Mouse (Mus musculus): ENCODE data around the gene Slc22a15.

DNA sequence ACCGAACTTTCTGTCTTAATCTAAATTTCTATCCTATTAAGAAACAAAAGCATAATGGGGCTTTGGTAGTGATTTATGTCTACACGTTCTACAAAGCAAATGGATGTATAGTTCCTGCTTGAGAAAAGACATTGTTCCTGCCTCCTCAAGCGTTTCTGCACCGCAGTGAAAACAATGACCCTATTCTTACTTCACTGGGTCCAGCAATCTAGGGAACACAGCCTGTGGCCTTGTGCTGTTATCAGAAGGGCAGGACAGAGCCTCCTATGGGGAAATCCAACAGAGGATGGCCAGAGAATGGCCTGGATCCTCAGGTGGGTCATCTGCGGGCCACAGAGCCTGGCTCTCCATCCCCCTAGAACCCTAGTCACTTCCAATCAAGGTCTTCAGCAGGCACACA, 46.1 kb downstream of the Slc22a15 start:
- no peak for TF ChIP-seq CTCF (IDR thresholded peaks at IDR 0.05; ENCODE audit: insufficient read depth, low read length)
- TF ChIP-seq POLR2A (IDR thresholded peaks at IDR 0.05; ENCODE audit: borderline replicate concordance, extremely low read depth, low read depth, low read length): no peak
